Mouse (Mus musculus): ENCODE data around the gene Zc3h12a. TPM values are rescaled to one million over a fixed set of nuclear protein-coding genes. Genes with fewer than 3 reads are reported as not detected.
A peak's percentile ranks its signal among the peaks of the same experiment; 100 is the strongest.

The Zc3h12a gene
- polyA plus RNA-seq, 1 experiment from 2014 or later, result 0.35 TPM

- no peaks in the 10 kb centered on the region for H3K4me1 ChIP-seq
- ATAC-seq (ENCODE audit: insufficient number of reproducible peaks, insufficient read depth, low FRiP score, low TSS enrichment), result no peak
- H3K4me3 ChIP-seq, result no peak overlapping the region
- H3K4me2 ChIP-seq (replicated peaks), result 0 out of 2 replicates have a peak overlapping the region, but pooled peaks have one; percentile 40
- 72% methylated on average over 10 of the region's 10 CpGs for WGBS
- no peaks in the 10 kb centered on the region for H3K36me3 ChIP-seq
- no peaks in the 10 kb centered on the region for H3K9me3 ChIP-seq
- H3K27ac ChIP-seq, result no peak overlapping the region
- H3K27me3 ChIP-seq, result peaks cover 11% of the 10 kb centered on the region; the same call in 1 of the 2 replicates
- no peak overlapping the region for H3K9ac ChIP-seq
These were observed 33.3 kb upstream of the Zc3h12a start for GRCm38 (mm10) chr4:125160951-125161331.

- Histone ChIP-seq H3K4me1 (no peaks in the 10 kb centered on the region), H3K27me3 (peaks cover 11% of the 10 kb centered on the region; the same call in 1 of the 2 replicates), H3K9me3 (no peaks in the 10 kb centered on the region), H3K4me2 (replicated peaks) (peak overlapping the region; percentile 40), H3K9ac (no peak overlapping the region; the same call in 1 of the 2 replicates), H3K36me3 (no peaks in the 10 kb centered on the region), H3K27ac (no peak overlapping the region), H3K4me3 (no peak overlapping the region)
- WGBS, result 7% methylated on average over 19 of the region's 19 CpGs
- ATAC-seq (ENCODE audit: insufficient number of reproducible peaks, insufficient read depth, low FRiP score, low TSS enrichment), result peak; percentile 50
These were observed 32.8 kb upstream of the Zc3h12a start for GRCm38 (mm10) chr4:125160320-125160950.

GRCm38 (mm10) chr4:125158581-125159317 lies 31.1 kb upstream of the Zc3h12a start:
- no peaks in the 10 kb centered on the region for H3K36me3 ChIP-seq
- no peak overlapping the region for H3K9ac ChIP-seq
- H3K4me2 ChIP-seq (replicated peaks), result no peak overlapping the region
- no peak overlapping the region for H3K27ac ChIP-seq
- ATAC-seq (ENCODE audit: insufficient number of reproducible peaks, insufficient read depth, low FRiP score, low TSS enrichment), result no peak
- H3K27me3 ChIP-seq, result peaks cover 11% of the 10 kb centered on the region; the same call in 1 of the 2 replicates
- whole genome bisulfite sequencing, result 53% methylated on average over 20 of the region's 20 CpGs
- H3K4me3 ChIP-seq, result no peak overlapping the region
- H3K9me3 ChIP-seq, result no peaks in the 10 kb centered on the region
- H3K4me1 ChIP-seq, result no peaks in the 10 kb centered on the region

GRCm38 (mm10) chr4:125158081-125158480 lies 30.4 kb upstream of the Zc3h12a start:
- WGBS, result 84% methylated on average over 2 of the region's 2 CpGs
- no peaks in the 10 kb centered on the region for H3K9me3 ChIP-seq
- H3K27me3 ChIP-seq, result peaks cover 11% of the 10 kb centered on the region; the same call in 1 of the 2 replicates
- H3K36me3 ChIP-seq, result no peaks in the 10 kb centered on the region
- no peak overlapping the region for H3K4me3 ChIP-seq
- H3K4me1 ChIP-seq, result no peaks in the 10 kb centered on the region
- H3K9ac ChIP-seq, result no peak overlapping the region
- H3K4me2 ChIP-seq (replicated peaks), result no peak overlapping the region
- no peak for ATAC-seq (ENCODE audit: insufficient number of reproducible peaks, insufficient read depth, low FRiP score, low TSS enrichment)
- H3K27ac ChIP-seq, result no peak overlapping the region

GRCm38 (mm10) chr4:125157322-125157721 lies 29.7 kb upstream of the Zc3h12a start:
- H3K9ac ChIP-seq, result no peak overlapping the region
- H3K4me3 ChIP-seq, result no peak overlapping the region
- no peaks in the 10 kb centered on the region for H3K4me1 ChIP-seq
- ATAC-seq (ENCODE audit: insufficient number of reproducible peaks, insufficient read depth, low FRiP score, low TSS enrichment), result no peak
- no peaks in the 10 kb centered on the region for H3K9me3 ChIP-seq
- no peak overlapping the region for H3K4me2 ChIP-seq (replicated peaks)
- H3K27me3 ChIP-seq, result peaks cover 8% of the 10 kb centered on the region; the same call in 1 of the 2 replicates
- no peaks in the 10 kb centered on the region for H3K36me3 ChIP-seq
- H3K27ac ChIP-seq, result no peak overlapping the region
- 74% methylated on average over 3 of the region's 3 CpGs for WGBS

- Histone ChIP-seq H3K9ac (no peak overlapping the region), H3K4me3 (no peak overlapping the region), H3K9me3 (no peaks in the 10 kb centered on the region), H3K4me1 (no peaks in the 10 kb centered on the region), H3K36me3 (no peaks in the 10 kb centered on the region), H3K27ac (no peak overlapping the region), H3K27me3 (0 out of 2 replicates have a peak, but pooled peaks cover 3% of the 10 kb centered on the region), H3K4me2 (replicated peaks) (no peak overlapping the region)
- WGBS, result 85% methylated on average over 5 of the region's 5 CpGs
- ATAC-seq (ENCODE audit: insufficient number of reproducible peaks, insufficient read depth, low FRiP score, low TSS enrichment), result no peak
These were observed 28.0 kb upstream of the Zc3h12a start for GRCm38 (mm10) chr4:125155646-125156045.

GRCm38 (mm10) chr4:125153659-125154241 lies 26.1 kb upstream of the Zc3h12a start:
- WGBS, result 70% methylated on average over 4 of the region's 4 CpGs
- H3K9ac ChIP-seq, result no peak overlapping the region
- H3K4me2 ChIP-seq (replicated peaks), result no peak overlapping the region
- no peaks in the 10 kb centered on the region for H3K9me3 ChIP-seq
- ATAC-seq (ENCODE audit: insufficient number of reproducible peaks, insufficient read depth, low FRiP score, low TSS enrichment), result no peak
- H3K27me3 ChIP-seq, result 0 out of 2 replicates have a peak, but pooled peaks cover 3% of the 10 kb centered on the region
- no peak overlapping the region for H3K4me3 ChIP-seq
- no peak overlapping the region for H3K27ac ChIP-seq
- no peaks in the 10 kb centered on the region for H3K4me1 ChIP-seq
- no peaks in the 10 kb centered on the region for H3K36me3 ChIP-seq

GRCm38 (mm10) chr4:125152469-125152868 lies 24.8 kb upstream of the Zc3h12a start:
- Histone ChIP-seq H3K4me3 (no peak overlapping the region), H3K9me3 (no peaks in the 10 kb centered on the region), H3K4me1 (no peaks in the 10 kb centered on the region), H3K27me3 (0 out of 2 replicates have a peak, but pooled peaks cover 3% of the 10 kb centered on the region), H3K9ac (no peak overlapping the region), H3K4me2 (replicated peaks) (no peak overlapping the region), H3K27ac (no peak overlapping the region), H3K36me3 (no peaks in the 10 kb centered on the region)
- WGBS, result 86% methylated on average over 6 of the region's 6 CpGs
- no peak for ATAC-seq (ENCODE audit: insufficient number of reproducible peaks, insufficient read depth, low FRiP score, low TSS enrichment)

GRCm38 (mm10) chr4:125149460-125149859 lies 21.8 kb upstream of the Zc3h12a start:
- H3K4me1 ChIP-seq, result no peaks in the 10 kb centered on the region
- no peak overlapping the region for H3K27ac ChIP-seq
- WGBS, result 33% methylated on average over 5 of the region's 5 CpGs
- no peak overlapping the region for H3K4me2 ChIP-seq (replicated peaks)
- no peaks in the 10 kb centered on the region for H3K27me3 ChIP-seq
- H3K4me3 ChIP-seq, result no peak overlapping the region
- H3K9ac ChIP-seq, result no peak overlapping the region
- no peaks in the 10 kb centered on the region for H3K9me3 ChIP-seq
- ATAC-seq (ENCODE audit: insufficient number of reproducible peaks, insufficient read depth, low FRiP score, low TSS enrichment), result no peak
- H3K36me3 ChIP-seq, result no peaks in the 10 kb centered on the region

- no peaks in the 10 kb centered on the region for H3K9me3 ChIP-seq
- 87% methylated on average over 4 of the region's 4 CpGs for WGBS
These were observed 20.3 kb upstream of the Zc3h12a start for GRCm38 (mm10) chr4:125147970-125148369.

GRCm38 (mm10) chr4:125145213-125145612 lies 17.6 kb upstream of the Zc3h12a start:
- no peak overlapping the region for H3K4me3 ChIP-seq
- no peaks in the 10 kb centered on the region for H3K36me3 ChIP-seq
- H3K9me3 ChIP-seq, result no peaks in the 10 kb centered on the region
- whole genome bisulfite sequencing, result 34% methylated on average over 10 of the region's 10 CpGs
- H3K27ac ChIP-seq, result no peak overlapping the region
- H3K4me1 ChIP-seq, result no peaks in the 10 kb centered on the region
- H3K9ac ChIP-seq, result no peak overlapping the region
- no peaks in the 10 kb centered on the region for H3K27me3 ChIP-seq
- no peak for ATAC-seq (ENCODE audit: insufficient number of reproducible peaks, insufficient read depth, low FRiP score, low TSS enrichment)
- no peak overlapping the region for H3K4me2 ChIP-seq (replicated peaks)

More at GRCm38 (mm10) chr4:125147970-125148369, 20.3 kb upstream of the Zc3h12a start:
- Histone ChIP-seq H3K27me3 (no peaks in the 10 kb centered on the region), H3K36me3 (no peaks in the 10 kb centered on the region), H3K4me2 (replicated peaks) (no peak overlapping the region), H3K9ac (no peak overlapping the region), H3K4me1 (no peaks in the 10 kb centered on the region), H3K27ac (no peak overlapping the region), H3K4me3 (no peak overlapping the region)
- ATAC-seq (ENCODE audit: insufficient number of reproducible peaks, insufficient read depth, low FRiP score, low TSS enrichment), result no peak

GRCm38 (mm10) chr4:125144627-125145026 lies 17.0 kb upstream of the Zc3h12a start:
- Histone ChIP-seq H3K27me3 (no peaks in the 10 kb centered on the region), H3K4me3 (no peak overlapping the region), H3K9me3 (no peaks in the 10 kb centered on the region), H3K36me3 (no peaks in the 10 kb centered on the region), H3K9ac (no peak overlapping the region), H3K27ac (no peak overlapping the region), H3K4me1 (no peaks in the 10 kb centered on the region), H3K4me2 (replicated peaks) (no peak overlapping the region)
- WGBS, result 33% methylated on average over 7 of the region's 7 CpGs
- ATAC-seq (ENCODE audit: insufficient number of reproducible peaks, insufficient read depth, low FRiP score, low TSS enrichment), result no peak
